Mouse (Mus musculus) left cerebral cortex, postnatal 10 days (tissue): Measurements from ENCODE around the gene Nucks1. TPM values are rescaled to one million over a fixed set of nuclear protein-coding genes. Genes with fewer than 3 reads are reported as not detected.

Experiments
- DNase-seq, 2 experiments: peaks; one replicate each; pipeline ENCODE4 v3.0.0; 2021 to 2022; ENCODE audit warnings: low spot score in 2 of 2, mixed read lengths in 1 of 2; ENCODE audit errors: extremely low spot score in 1 of 2
- intact Hi-C: fragments of 180-260 bp; cut with DNase I; formaldehyde crosslinking; loops from one replicate; pipeline ENCODE4 v1.15.1; 2025
- total RNA-seq, 2 experiments: library from RNA; stranded (reverse); gene quantifications; 2 replicates each; pipeline ENCODE4 v1.2.3; 2021

The Nucks1 gene
- total RNA-seq, 2 experiments from 2014 or later, result 204 to 210 TPM

DNA sequence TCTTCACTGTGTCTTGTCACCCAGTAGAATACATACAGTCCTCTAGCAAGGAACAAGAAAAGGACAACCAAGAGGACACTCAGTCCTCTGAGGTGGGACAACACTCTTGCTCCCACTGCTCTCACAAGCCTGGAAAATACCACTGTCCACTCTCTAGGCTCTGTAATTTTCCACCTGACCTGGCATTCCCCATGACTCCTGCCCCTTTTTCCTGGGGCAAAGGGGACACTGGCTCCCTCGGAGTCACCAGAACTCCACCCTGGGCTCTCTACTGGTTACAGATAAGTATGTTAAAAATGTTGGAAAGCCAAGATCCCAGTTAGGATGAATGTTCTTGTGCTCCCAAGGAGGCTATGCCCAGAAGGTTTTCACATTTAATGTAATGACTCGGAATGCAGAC lies 50.7 kb downstream of the Nucks1 start:
- intact Hi-C loops, result no loop called here
- DNase-seq, result no peak

DNA sequence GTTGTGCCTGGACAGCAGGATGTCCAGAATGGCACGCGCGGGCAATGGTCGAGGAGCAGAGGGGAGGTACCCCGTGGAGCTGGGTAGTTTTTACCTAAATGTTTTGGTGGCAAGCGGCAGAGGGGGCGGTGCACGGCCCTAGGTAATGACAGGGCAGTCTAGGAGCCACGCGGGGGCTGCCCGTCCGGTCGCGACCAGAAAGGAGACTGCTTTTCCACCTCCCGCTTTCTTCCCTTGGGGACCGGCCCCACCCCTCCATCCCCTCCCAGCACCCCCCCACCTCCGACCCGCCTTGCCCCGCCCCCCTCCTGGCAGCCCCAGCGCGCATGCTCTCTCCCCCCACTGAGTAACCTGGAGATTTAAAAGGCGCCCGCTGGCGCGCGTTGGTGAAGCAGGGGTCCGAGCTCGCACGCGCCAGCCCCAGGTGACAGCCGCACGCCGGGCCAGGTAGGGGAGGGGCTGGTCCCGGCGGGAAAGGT lies 52.3 kb downstream of the Nucks1 start, which contains the start of gene Slc45a3:
TSS of gene Slc45a3 (plus strand) at position 362 of the 479 bp plus-strand sequence.
- peak in 1 of 2 experiments; percentile 26 for DNase-seq
- intact Hi-C loops, result no loop called here

DNA sequence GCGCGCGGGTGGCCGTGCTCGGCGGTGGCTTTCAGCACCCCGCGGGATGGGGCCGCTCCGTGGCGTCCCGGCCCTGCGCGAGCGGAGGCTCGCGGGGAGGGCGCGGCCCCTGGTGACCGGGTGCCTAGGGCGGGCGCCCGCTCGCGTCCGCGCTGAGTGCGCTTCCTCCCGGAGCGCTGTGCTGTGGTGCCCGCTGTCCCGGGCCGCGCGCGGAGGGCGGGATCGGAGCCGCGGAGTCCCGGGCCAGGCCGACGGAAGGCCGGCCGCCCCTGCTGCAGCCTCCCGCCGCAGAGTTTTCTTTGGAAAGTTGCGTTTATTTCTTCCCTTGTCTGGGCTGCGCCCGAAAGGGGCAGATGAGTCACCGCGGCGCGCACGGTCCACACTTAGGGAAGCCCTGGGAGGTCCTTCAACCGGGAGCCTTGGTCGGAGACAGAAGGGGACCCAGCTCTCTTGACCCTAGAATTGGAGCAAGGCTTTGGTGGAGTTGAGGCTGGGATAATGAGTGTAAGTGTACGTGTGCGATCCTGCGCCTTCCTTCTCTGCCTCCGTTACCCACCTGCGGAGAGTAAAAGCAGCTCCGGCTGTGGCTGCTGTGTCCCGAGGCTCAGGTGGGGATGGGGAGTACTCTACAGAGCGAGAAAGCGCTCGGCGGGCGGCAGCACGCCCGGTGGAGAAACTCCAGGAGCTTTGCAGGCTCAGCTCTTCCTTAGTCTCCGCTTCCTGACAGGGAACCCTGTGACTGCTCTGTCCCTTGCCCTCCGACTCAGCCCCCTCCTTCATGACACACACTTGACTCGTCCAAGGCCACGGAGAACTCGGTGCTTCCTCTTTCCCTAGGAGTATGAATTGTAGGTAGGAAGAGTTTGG lies 53.0 kb downstream of the Nucks1 start:
- DNase-seq, result no peak
- intact Hi-C loops, result no loop called here

DNA sequence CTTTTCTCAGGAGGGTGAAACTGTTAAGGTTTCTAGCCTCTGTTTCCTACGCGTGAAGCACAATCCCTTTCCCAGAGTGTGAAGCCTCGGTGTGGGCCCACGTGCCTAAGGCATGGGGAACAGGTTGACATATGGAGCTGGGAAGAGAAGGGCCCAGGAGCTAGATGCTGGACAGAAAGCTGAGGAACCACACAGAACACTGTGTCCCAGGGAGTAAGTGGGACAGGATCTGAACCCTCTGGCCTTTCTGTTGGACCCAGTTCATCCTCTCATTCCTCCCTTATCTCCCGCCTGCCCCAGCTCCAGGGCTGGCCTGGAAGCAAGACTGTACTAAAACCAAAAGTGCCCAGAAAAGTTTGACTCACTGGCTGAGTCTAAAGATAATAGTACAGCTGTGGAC lies 53.8 kb downstream of the Nucks1 start:
- intact Hi-C loops, result no loop called here
- DNase-seq, result no peak

DNA sequence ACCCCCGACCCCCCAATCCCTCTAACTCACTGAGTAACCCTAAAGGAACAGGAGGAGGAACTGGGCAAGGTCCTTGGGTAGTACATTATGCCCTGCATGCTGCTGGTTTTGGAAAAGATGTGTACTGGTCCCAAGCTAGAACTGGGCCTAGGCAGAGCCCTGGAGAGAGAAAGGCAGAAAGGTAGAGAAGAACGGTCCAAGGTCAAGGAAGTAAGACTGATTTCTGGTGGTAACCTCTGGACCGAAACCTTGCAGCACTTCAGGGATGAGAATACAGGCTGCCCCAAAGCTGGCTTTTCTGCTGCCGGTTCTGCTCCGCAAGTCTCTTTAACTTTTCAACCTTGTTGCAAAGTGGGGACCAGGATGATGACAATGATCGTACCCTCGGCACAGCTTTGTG lies 54.2 kb downstream of the Nucks1 start:
- DNase-seq, result no peak
- intact Hi-C loops, result no loop called here

DNA sequence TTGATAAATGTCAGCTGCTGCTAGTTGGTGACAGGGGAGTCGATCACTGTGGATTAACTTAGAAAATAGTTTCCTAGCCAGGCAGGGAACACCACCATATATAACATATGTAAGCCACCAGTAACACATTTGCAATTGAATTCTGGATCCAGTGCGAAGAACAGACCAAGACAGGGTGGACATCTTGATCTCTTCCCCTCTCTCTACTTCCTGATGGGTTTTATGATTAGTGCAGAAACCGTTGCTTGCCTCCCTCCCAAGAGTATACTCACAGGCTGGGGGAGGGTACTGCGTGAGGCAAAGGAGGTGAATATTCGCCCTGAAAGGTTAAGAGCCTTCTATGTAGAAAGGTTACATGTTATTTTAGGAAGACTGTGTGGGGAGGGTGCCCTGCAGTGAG lies 55.5 kb downstream of the Nucks1 start:
- no peak for DNase-seq
- intact Hi-C loops, result no loop called here

DNA sequence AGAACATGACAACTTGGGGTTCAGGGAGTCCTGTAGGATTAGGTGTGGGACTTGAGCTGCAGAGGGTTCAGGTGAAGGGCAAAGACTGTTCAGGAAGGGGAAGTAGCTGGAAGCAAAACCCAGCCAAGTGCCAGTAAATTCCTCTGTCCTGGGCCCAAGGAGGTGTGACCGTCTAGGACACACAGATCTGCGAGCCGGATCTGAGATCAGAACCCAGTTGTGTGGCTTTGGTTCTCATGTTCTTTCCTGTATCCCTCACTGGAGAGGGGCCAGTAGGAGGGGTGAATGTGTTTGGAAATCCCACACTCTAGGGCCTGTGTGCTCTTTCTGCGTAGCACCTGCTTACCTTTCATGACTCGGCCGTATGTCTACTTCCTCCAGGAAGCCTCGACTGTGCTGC lies 57.0 kb downstream of the Nucks1 start:
- no peak for DNase-seq
- intact Hi-C loops, result no loop called here

DNA sequence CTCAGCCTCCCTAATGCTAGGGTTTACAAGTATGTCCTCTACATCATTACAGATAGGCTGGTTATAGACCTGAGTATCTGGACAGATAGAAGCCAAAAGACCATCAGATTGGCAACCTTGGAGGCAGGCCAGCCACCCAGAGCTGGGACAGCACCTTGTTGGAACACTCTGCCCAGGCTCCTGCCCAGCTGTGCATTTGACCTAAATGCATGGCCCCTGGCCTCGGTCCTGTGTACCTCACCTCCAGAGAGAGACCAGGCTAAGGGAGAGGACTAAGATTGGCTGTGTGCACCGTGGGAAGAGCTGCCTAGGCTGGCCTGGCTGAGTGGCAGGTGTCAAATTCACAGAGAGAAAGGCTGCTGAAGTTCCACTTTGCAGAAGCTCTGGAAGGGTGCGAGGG lies 58.2 kb downstream of the Nucks1 start:
- intact Hi-C loops, result no loop called here
- DNase-seq, result no peak

DNA sequence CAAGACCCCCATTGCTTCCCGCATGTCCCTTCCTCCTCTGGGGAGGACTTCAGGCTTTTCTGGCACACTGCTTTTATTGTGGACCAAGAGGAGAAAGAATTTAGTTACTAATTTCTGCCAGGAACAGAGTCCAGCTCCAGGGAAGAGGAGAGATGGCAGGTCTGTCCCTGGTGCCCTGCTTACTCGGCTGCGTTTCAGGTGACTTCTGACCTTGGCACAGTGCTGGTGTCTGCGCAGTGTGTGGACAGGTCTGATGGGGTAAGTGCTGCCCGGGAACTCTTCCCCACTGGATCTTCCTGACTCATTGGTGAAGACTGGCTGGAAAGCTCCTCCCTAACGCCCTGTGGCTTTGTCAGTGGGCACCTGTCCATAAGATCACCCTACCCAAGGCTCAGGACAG lies 58.6 kb downstream of the Nucks1 start:
- DNase-seq, result no peak
- intact Hi-C loops, result no loop called here

DNA sequence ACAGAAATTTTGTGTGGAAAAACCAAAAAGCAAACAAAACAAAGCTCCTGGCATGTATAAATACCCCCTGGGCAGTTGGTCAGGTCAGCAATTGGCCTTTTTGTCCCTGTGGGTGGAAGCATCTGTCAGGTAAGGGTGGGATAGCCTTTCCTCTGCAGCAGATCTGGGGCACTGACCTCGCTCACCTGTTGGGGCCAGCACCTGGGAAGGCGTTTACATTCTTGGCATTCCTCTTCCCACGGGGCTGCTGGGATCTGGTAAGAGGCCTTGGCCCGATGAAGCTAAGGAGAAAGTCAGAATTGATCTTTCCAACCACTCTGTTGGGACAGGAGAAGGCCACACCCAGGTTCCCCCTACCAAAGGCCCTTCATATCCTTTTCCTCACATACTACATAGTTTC lies 59.5 kb downstream of the Nucks1 start:
- no peak for DNase-seq
- intact Hi-C loops, result no loop called here

DNA sequence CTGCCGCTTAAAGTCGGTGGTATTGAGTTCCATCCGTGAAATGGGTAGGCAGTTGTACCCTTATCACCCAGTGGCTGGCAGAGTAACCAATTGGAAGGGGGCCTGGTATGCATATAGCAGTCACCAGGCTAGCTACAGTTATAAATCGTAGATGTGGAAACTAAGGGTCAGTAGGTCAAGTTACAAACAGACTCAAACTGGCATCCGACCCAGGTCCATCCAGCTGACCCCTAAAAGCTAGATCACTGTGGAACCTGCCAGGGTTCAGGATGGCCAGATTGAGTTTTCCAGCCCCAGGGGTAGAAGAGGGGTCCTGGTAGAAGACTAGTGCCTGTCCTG lies 60.0 kb downstream of the Nucks1 start:
- intact Hi-C loops, result no loop called here
- no peak for DNase-seq

DNA sequence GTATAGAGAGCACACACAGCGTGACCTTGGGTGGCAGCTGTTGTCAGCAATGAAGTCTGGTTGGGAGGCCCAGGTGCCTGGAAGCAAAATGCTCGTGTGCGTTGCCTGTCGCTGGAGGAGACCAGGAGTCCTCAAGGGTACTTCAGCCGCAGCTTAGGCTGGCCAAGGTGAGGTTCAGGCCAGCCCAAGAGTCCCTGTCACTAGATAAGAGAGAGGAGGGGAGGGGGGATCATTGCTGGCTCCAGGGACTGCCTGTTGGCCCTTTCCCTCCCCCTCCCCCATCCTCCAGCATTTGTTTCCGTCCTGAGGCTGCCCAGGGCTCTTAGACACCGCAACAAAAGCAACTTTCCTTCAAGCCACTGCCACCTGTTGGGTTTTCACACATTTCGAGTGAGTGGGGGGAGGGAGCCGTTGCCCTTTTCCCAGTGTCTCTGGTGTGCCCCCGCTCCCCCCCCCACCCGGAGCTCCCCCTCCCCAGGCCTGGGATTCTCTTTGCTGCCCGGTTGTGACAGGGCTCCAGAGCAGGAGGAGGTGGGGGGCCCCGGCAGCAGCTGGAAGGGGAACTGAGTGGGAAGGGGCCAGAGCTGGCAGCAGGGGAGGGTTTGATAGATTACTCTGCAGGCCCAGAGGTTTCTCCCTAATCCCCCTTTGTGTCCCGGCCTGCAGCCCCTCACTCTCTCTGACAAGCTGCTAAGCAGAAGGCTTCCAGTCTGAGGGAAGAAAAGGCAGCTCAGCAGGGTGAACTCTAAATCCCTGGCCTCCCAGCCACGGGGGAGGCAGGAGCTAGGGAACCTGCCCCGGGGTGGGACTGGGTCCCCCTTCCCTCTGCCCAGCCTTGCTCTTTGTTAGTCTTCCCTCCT lies 60.6 kb downstream of the Nucks1 start:
- intact Hi-C loops, result no loop called here
- DNase-seq, result no peak

DNA sequence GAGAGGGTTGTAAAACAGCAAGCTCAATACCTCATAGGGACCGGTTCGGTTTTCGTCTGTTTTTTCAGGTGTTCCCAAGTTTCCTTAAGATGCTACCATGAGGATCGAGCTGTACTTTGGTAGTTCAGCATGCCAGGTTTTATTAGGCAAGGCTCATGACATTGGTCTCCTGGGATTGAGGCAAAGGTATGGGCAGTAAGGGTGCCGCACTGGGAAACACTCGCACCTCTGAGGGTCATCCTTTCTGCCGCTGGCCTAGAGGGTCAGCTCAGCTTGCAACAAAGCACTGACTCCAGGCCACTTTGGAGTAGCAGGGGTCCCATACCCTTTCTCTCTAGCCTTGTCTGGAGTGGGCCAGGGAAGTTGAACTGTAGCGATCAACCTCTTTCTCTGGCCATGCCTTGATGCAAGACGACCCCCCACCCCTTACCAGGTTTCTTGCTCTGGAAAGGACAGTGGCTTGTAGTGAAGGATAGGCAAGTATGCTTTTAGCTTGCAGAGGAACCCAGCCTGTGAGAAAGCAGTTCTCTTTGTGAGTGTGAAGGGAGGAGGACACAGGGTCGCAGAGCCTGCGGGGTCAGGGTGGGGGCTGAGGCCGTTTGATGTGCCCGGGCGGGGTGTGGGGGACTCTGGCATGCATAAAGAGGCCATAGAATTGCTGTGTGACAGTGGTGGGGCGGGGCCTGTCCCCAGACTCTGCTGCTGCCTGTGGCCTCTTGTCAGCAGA lies 61.6 kb downstream of the Nucks1 start:
- intact Hi-C loops, result no loop called here
- DNase-seq, result no peak

DNA sequence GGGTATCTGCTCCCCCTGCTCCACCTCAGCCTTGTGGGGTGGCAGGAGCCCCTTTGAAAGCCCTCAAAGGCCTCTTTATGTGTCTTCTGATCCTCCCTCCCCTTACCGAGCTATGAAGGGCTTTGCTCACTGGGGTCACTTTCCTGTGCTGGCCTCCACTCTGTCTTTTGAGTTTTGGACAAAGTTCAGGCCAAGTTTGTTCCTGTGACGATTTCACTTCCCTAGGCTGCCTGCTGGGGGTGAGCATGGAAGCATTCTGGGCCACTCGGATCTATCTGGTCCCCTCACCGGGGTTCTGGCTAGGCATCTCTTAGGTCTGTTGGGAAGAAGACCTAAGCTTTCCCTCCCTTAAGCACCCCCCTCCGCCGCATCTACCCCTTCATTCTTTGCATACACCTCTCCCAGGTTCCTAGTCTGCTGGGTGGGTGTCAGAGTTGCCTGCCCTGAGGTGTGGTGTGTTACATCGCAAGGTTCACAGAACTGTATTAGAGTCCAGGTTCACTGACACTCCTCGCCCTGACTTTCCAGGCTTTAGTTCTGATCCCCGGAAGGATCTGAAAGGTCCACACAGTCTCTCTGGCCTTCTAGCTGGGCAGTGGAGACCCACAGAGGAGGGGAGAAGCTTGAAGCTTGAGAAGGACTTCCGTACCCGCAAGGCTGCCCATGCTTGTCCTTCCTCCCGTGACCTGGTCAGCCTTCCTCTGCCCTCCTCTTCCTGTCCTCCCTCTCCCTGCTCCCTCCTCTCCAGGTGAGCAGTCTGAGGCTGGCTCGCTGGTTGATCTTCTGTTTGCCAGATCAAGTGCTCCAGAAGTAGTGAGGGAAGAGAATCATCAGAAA lies 62.4 kb downstream of the Nucks1 start:
- intact Hi-C loops, result no loop called here
- no peak for DNase-seq

DNA sequence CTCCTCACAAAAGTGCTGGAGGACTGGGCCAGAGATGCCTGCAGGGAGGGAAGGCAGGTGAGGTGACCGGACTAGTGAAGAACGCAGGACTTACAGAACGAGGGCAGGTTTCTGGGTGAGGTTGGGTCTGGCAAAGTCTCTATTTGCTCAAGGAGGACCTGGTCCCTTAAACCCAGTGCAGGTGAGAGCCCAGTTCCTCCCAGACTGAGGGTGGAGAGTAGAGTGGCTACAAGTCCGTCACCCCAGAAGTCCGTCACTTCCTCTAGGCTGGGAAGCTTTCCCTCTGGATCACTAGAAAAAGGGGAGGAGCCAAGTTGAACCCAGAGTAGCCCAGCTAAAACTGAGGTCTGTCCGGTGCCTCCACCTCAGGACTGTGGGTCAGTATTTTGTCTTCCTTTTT lies 63.7 kb downstream of the Nucks1 start:
- no peak for DNase-seq
- intact Hi-C loops, result no loop called here

DNA sequence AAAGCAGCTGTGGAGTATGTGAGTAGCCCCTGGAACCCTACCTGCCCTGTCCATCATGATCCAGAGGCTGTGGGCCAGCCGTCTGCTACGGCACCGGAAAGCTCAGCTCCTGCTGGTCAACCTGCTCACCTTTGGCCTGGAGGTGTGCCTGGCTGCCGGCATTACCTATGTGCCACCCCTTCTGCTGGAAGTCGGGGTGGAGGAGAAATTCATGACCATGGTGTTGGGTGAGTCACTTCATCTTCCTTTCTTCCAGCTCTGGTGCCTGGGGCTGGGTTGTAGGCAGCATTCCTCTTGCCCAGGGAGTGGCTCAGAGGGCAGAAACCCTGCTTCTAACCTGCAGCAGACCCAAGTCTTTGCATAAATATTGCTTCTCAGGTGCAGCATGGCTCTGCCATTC lies 66.6 kb downstream of the Nucks1 start:
- no peak for DNase-seq
- intact Hi-C loops, result no loop called here

DNA sequence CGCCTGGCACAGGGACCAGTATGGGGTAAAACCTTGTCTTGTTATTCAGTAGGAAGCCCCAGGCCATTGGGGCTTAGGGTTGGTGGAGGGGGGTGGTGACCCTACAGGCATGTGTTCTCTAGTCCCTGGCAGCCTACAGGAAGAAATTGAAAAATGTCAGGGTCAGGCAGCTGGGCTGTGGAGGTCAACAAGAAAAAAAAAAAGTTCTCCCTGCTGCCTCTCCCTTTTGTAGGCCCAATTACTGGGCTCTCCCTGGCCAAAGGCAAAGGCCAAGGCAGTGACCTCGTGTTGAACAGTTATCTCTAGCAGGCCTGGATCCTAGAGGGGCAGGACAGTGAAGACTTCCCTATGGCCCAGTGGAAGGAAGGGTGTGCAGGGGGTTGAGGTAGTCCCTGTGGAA lies 70.1 kb downstream of the Nucks1 start:
- DNase-seq, result no peak
- intact Hi-C loops, result loop anchor here (5.0 kb wide), 1 partner anchor 137 kb away; no protein-coding TSS in a partner anchor

DNA sequence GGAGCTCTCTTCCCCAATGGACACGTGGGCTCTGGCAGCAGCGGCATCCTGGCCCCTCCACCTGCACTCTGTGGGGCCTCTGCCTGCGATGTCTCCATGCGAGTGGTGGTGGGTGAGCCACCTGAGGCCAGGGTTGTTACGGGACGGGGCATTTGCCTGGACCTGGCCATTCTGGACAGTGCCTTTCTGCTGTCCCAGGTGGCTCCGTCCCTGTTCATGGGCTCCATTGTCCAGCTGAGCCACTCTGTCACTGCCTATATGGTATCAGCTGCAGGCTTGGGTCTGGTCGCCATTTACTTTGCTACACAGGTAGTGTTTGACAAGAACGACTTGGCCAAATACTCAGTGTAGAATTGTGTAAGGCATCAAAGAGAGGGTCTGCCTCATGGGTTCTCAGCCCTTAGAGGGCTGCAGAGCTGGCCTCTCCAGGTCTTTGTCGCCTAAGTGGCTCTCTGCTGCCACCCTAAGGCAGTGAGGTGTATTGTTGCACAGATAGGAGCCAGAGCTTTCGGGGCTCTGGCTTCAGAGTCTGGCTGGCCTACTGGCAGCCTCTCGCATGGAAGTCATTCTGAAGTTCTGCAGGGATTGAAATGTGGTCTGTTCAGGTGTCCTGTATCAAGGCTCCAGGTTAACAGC lies 71.2 kb downstream of the Nucks1 start:
- DNase-seq, result peak; percentile 36 to 72
- intact Hi-C loops, result loop anchor here (5.0 kb wide), 1 partner anchor 136 kb away; no protein-coding TSS in a partner anchor
